Mouse (Mus musculus): ENCODE data around the gene Cd40. TPM values are rescaled to one million over a fixed set of nuclear protein-coding genes. Genes with fewer than 3 reads are reported as not detected.

Cd40 gene
- polyA plus RNA-seq, 1 experiment from 2014 or later = 7.7 TPM

DNA sequence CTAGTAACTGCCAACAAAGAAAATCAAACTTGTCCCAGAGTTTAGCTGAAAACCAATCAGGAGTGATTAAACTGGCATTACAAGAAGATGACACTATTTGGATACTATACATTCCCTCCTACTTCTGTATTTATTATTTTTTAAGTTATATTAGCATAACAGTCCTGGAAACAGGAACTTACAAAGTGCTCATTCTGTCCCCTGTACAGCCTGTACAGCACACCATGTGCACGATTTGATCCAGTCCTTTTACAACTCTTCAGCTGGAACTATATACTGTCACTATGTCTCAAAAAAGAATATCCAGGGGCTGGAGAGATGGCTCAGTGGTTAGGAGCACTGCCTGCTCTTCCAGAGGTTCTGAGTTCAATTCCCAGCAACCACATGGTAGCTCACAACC is 28.3 kb upstream of the Cd40 start:
- Histone ChIP-seq H3K27me3 (replicated peaks; ENCODE audit: control insufficient read depth, insufficient read depth, low read length) (no peaks in the 10 kb centered on the region), H3K36me3 (ENCODE audit: control insufficient read depth, insufficient read depth, low read length) (peaks cover 5% of the 10 kb centered on the region; the same call in 1 of the 2 replicates), H3K4me2 (no peak overlapping the region), H3K9me3 (ENCODE audit: control insufficient read depth, low read length) (no peaks in the 10 kb centered on the region), H3K27ac (ENCODE audit: low read depth, low read length) (no peak overlapping the region), H3K4me1 (replicated peaks; ENCODE audit: control insufficient read depth, insufficient read depth, low read length) (no peaks in the 10 kb centered on the region), H3K9ac (ENCODE audit: low read depth, low read length) (no peak overlapping the region), H3K4me3 (ENCODE audit: low read depth, low read length) (no peak overlapping the region)
- DNase-seq (ENCODE audit: low spot score) (no peak), ATAC-seq (replicated peaks; ENCODE audit: low FRiP score) (no peak)
- WGBS = 66% methylated on average over 1 of the region's 1 CpGs

GRCm38 (mm10) chr2:165032533-165032932 is 22.9 kb upstream of the Cd40 start:
- H3K36me3 ChIP-seq (ENCODE audit: control insufficient read depth, insufficient read depth, low read length) = no peaks in the 10 kb centered on the region
- no peak overlapping the region for H3K9ac ChIP-seq (ENCODE audit: low read depth, low read length)
- ATAC-seq (replicated peaks; ENCODE audit: low FRiP score) = no peak
- 61% methylated on average over 3 of the region's 3 CpGs for WGBS
- peak overlapping the region; percentile 94; the same call in 1 of the 2 replicates for H3K4me3 ChIP-seq (ENCODE audit: low read depth, low read length)
- no peak for DNase-seq (ENCODE audit: low spot score)
- no peaks in the 10 kb centered on the region for H3K9me3 ChIP-seq (ENCODE audit: control insufficient read depth, low read length)
- H3K27ac ChIP-seq (ENCODE audit: low read depth, low read length) = no peak overlapping the region
- H3K4me1 ChIP-seq (replicated peaks; ENCODE audit: control insufficient read depth, insufficient read depth, low read length) = peaks cover 12% of the 10 kb centered on the region
- no peaks in the 10 kb centered on the region for H3K27me3 ChIP-seq (replicated peaks; ENCODE audit: control insufficient read depth, insufficient read depth, low read length)
- peak overlapping the region; percentile 73 for H3K4me2 ChIP-seq

DNA sequence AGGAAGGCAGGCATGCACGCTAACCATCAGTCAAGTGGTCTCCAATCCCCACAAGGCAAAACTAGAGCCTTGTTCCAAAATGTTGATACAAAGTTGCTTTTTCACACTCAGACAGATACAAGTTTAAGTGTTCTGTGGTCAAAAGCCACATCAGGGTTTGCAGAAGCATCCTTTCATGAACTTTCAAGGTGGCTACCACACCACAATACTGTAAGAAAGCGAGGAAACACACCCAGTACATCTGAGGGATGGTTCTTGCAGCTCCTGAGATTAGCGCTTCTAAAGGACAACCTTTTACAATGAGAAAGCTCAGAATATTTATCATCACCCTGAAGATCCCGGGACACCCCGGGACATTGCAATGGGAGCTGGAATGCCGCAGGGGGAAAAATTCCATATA is 22.1 kb upstream of the Cd40 start:
- H3K9me3 ChIP-seq (ENCODE audit: control insufficient read depth, low read length) = no peaks in the 10 kb centered on the region
- no peaks in the 10 kb centered on the region for H3K27me3 ChIP-seq (replicated peaks; ENCODE audit: control insufficient read depth, insufficient read depth, low read length)
- peaks cover 12% of the 10 kb centered on the region for H3K4me1 ChIP-seq (replicated peaks; ENCODE audit: control insufficient read depth, insufficient read depth, low read length)
- no peak overlapping the region for H3K27ac ChIP-seq (ENCODE audit: low read depth, low read length)
- peak overlapping the region; percentile 94 for H3K4me3 ChIP-seq (ENCODE audit: low read depth, low read length)
- no peaks in the 10 kb centered on the region for H3K36me3 ChIP-seq (ENCODE audit: control insufficient read depth, insufficient read depth, low read length)
- H3K4me2 ChIP-seq = peak overlapping the region; percentile 73
- WGBS = 65% methylated on average over 6 of the region's 6 CpGs
- peak overlapping the region; percentile 97 for H3K9ac ChIP-seq (ENCODE audit: low read depth, low read length)
- no peak for ATAC-seq (replicated peaks; ENCODE audit: low FRiP score)
- DNase-seq (ENCODE audit: low spot score) = no peak

DNA sequence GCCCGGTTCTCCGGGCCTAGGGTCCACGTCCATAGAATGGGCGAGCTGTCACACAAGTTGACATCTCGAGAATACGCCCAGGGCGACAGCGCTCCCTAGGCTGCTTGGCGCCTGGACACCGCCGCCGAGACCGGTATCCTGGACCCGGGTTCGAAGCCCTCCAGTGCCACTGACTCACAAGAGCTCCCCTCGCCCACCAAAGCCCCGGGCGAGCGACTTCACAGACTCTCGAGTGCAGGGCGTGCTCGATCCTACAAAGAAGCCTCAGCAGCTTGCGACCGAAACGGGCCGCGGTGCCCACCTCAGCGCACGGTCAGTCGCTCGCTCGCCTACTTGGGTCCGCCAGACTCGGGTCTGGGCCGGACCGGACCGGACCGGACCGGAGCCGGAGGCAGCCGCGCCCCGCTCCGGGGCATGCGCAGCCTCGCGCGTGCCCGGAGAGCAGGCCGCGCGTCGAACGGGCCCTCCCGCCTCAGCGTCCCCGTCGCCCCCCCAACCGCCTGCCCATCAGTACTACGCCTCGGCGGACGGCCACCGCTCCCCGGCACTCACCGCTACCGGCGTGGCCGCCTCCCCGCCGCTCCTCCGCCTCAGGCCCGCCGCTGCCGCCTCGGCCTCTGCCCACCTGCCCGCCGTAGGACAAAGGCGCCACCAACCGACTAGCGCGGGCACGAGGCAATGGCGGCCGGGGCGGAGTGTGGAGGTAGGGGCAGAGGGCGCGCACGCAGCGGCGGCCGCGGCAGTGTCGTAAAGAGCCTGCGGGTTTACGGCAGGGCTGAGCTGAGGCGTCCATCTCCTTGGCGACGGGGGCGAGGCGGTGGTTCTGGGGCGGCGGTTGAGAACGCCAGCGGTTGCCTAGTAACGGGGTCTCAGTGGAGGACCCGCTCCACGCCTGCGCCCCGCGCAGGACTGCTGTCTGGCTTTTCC is 21.0 kb upstream of the Cd40 start, which contains the start of gene Ncoa5:
Gene Ncoa5 (minus strand): TSS at position 737 of the 927 bp plus-strand sequence.
- no peaks in the 10 kb centered on the region for H3K27me3 ChIP-seq (replicated peaks; ENCODE audit: control insufficient read depth, insufficient read depth, low read length)
- peak within 1 kb of the TSS; percentile 55; the same call in 1 of the 2 replicates for H3K27ac ChIP-seq (ENCODE audit: low read depth, low read length)
- under 1% methylated on average over 98 of the region's 111 CpGs for WGBS

GRCm38 (mm10) chr2:165035058-165035431 is 20.4 kb upstream of the Cd40 start:
- no peaks in the 10 kb centered on the region for H3K27me3 ChIP-seq (replicated peaks; ENCODE audit: control insufficient read depth, insufficient read depth, low read length)
- no peak overlapping the region for H3K27ac ChIP-seq (ENCODE audit: low read depth, low read length)
- no peak for ATAC-seq (replicated peaks; ENCODE audit: low FRiP score)
- no peaks in the 10 kb centered on the region for H3K36me3 ChIP-seq (ENCODE audit: control insufficient read depth, insufficient read depth, low read length)
- H3K4me2 ChIP-seq = peak overlapping the region; percentile 73
- 52% methylated on average over 5 of the region's 5 CpGs for WGBS
- no peak for DNase-seq (ENCODE audit: low spot score)
- peaks cover 12% of the 10 kb centered on the region for H3K4me1 ChIP-seq (replicated peaks; ENCODE audit: control insufficient read depth, insufficient read depth, low read length)
- no peaks in the 10 kb centered on the region for H3K9me3 ChIP-seq (ENCODE audit: control insufficient read depth, low read length)
- no peak overlapping the region for H3K9ac ChIP-seq (ENCODE audit: low read depth, low read length)
- H3K4me3 ChIP-seq (ENCODE audit: low read depth, low read length) = peak overlapping the region; percentile 94

More for the DNA sequence above, 21.0 kb upstream of the Cd40 start, which contains the start of gene Ncoa5:
- peak within 1 kb of the TSS; percentile 73 for H3K4me2 ChIP-seq
- no peaks in the 10 kb centered on the region for H3K9me3 ChIP-seq (ENCODE audit: control insufficient read depth, low read length)
- peak within 1 kb of the TSS; percentile 97 for H3K9ac ChIP-seq (ENCODE audit: low read depth, low read length)
- peak within 1 kb of the TSS; percentile 94 for H3K4me3 ChIP-seq (ENCODE audit: low read depth, low read length)
- peaks cover 12% of the 10 kb centered on the region for H3K4me1 ChIP-seq (replicated peaks; ENCODE audit: control insufficient read depth, insufficient read depth, low read length)
- DNase-seq (ENCODE audit: low spot score) = peak; percentile 99
- no peaks in the 10 kb centered on the region for H3K36me3 ChIP-seq (ENCODE audit: control insufficient read depth, insufficient read depth, low read length)
- peak; percentile 96 for ATAC-seq (replicated peaks; ENCODE audit: low FRiP score)

DNA sequence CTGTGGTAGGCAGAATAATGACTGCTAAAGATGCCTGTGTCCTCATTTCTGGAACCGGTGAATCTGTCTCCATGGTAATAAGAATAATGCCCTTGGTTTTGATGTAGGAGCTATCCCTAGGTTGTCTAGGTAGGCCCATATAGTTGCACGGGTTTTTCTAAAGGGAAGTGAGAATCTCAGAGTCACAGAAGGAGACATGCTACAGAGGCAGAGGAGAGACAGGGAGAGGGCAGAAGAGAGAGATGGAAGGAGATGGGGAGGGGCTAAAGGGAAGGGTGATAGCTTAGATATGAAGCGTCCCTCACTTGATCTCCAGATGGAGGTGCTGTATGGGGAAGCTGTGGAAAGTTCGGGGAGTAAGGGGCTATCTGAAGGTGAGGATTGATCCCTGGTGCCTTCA is 18.0 kb upstream of the Cd40 start:
- no peaks in the 10 kb centered on the region for H3K27me3 ChIP-seq (replicated peaks; ENCODE audit: control insufficient read depth, insufficient read depth, low read length)
- no peak overlapping the region for H3K4me3 ChIP-seq (ENCODE audit: low read depth, low read length)
- no peak overlapping the region for H3K9ac ChIP-seq (ENCODE audit: low read depth, low read length)
- no peak overlapping the region for H3K27ac ChIP-seq (ENCODE audit: low read depth, low read length)
- no peaks in the 10 kb centered on the region for H3K36me3 ChIP-seq (ENCODE audit: control insufficient read depth, insufficient read depth, low read length)
- peaks cover 12% of the 10 kb centered on the region for H3K4me1 ChIP-seq (replicated peaks; ENCODE audit: control insufficient read depth, insufficient read depth, low read length)
- ATAC-seq (replicated peaks; ENCODE audit: low FRiP score) (no peak), DNase-seq (ENCODE audit: low spot score) (no peak)
- H3K4me2 ChIP-seq = no peak overlapping the region
- no peaks in the 10 kb centered on the region for H3K9me3 ChIP-seq (ENCODE audit: control insufficient read depth, low read length)
- WGBS = 60% methylated on average over 4 of the region's 4 CpGs

- no peak for DNase-seq (ENCODE audit: low spot score)
- H3K4me1 ChIP-seq (replicated peaks; ENCODE audit: control insufficient read depth, insufficient read depth, low read length) = no peaks in the 10 kb centered on the region
- no peaks in the 10 kb centered on the region for H3K36me3 ChIP-seq (ENCODE audit: control insufficient read depth, insufficient read depth, low read length)
- no peak overlapping the region for H3K27ac ChIP-seq (ENCODE audit: low read depth, low read length)
- no peak for ATAC-seq (replicated peaks; ENCODE audit: low FRiP score)
- H3K4me3 ChIP-seq (ENCODE audit: low read depth, low read length) = no peak overlapping the region
- H3K9ac ChIP-seq (ENCODE audit: low read depth, low read length) = no peak overlapping the region
- 56% methylated on average over 5 of the region's 5 CpGs for WGBS
- H3K9me3 ChIP-seq (ENCODE audit: control insufficient read depth, low read length) = no peaks in the 10 kb centered on the region
- no peaks in the 10 kb centered on the region; the same call in 1 of the 2 replicates for H3K27me3 ChIP-seq (replicated peaks; ENCODE audit: control insufficient read depth, insufficient read depth, low read length)
- no peak overlapping the region for H3K4me2 ChIP-seq
These were observed 13.3 kb upstream of the Cd40 start for GRCm38 (mm10) chr2:165042126-165042525.

DNA sequence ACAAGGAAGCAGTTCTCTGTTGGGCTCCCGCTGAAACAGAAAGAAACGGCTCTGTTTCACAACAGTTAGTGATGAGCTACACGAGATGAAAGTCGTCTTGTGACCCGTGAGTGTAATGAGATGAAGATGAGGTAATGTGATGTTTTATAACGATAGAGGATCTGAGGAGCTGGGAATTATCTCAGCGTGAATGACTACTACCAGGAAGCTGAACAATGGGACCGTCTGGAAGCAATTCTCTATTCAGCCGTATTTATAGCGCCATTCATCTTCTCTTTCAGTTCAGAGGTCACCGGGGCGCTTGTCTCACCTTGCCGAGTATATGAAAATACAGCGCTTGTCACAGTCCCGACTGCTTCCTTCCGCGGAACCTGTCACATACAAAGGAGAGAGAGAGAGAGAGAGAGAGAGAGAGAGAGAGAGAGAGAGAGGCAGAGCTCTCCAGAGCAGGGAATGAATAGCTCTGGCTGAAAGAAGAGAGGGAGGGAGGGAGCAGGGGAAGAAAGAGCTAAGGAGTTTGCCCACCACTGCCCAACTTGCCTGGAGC is 12.3 kb upstream of the Cd40 start:
- 36% methylated on average over 17 of the region's 17 CpGs for WGBS
- Histone ChIP-seq H3K4me1 (replicated peaks; ENCODE audit: control insufficient read depth, insufficient read depth, low read length) (no peaks in the 10 kb centered on the region), H3K27ac (ENCODE audit: low read depth, low read length) (no peak overlapping the region), H3K9ac (ENCODE audit: low read depth, low read length) (no peak overlapping the region), H3K9me3 (ENCODE audit: control insufficient read depth, low read length) (no peaks in the 10 kb centered on the region), H3K27me3 (replicated peaks; ENCODE audit: control insufficient read depth, insufficient read depth, low read length) (no peaks in the 10 kb centered on the region; the same call in 1 of the 2 replicates), H3K4me2 (no peak overlapping the region), H3K4me3 (ENCODE audit: low read depth, low read length) (no peak overlapping the region), H3K36me3 (ENCODE audit: control insufficient read depth, insufficient read depth, low read length) (no peaks in the 10 kb centered on the region)
- DNase-seq (ENCODE audit: low spot score) (no peak), ATAC-seq (replicated peaks; ENCODE audit: low FRiP score) (no peak)
